8 mouse cellular contexts compared by ENCODE assay signal in genomic region chr5:138994786-138995720, GRCm38 (mm10). TPM values are rescaled to one million over a fixed set of nuclear protein-coding genes. Genes with fewer than 3 reads are reported as not detected.
A peak's percentile ranks its signal among the peaks of the same experiment; 100 is the strongest.
DNase-seq lines count a peak whose midpoint lies in the region; ATAC-seq lines count a peak whose summit lies in the region.

No protein-coding gene starts in this region.

- no peaks in the 10 kb centered on the region for H3K36me3 ChIP-seq in hindbrain, embryonic 12.5 days

- peak; percentile 83 for DNase-seq in NIH3T3 (ENCODE audit: low read depth)
- DNase-seq in cerebellum, adult 8-10 months: peak; percentile 60
- DNase-seq in frontal cortex, postnatal 25 days (ENCODE audit: low spot score in 2 of 2): peak; percentile 49 to 53
- peak; percentile 58 to 74 for DNase-seq in layer of hippocampus, postnatal 25 days (ENCODE audit: extremely low spot score in 1 of 2, low spot score in 1 of 2)
- peak; percentile 81 for DNase-seq in lung, postnatal 14 days
- DNase-seq in right cerebral cortex, adult 18-20 months: peak; percentile 83

- H3K4me2 ChIP-seq in hindbrain, embryonic 12.5 days (replicated peaks): peak overlapping the region; percentile 97

- peak overlapping the region; percentile 54 for H3K4me3 ChIP-seq in hindbrain, embryonic 12.5 days

- peak overlapping the region; percentile 80 for H3K27ac ChIP-seq in hindbrain, embryonic 12.5 days

- WGBS in hindbrain, embryonic 12.5 days: under 1% methylated on average over 90 of the region's 127 CpGs

- H3K4me1 ChIP-seq in hindbrain, embryonic 12.5 days: peaks cover 60% of the 10 kb centered on the region

- peak overlapping the region; percentile 80 for H3K9ac ChIP-seq in hindbrain, embryonic 12.5 days

- ATAC-seq in hindbrain, embryonic 12.5 days (ENCODE audit: low FRiP score): peak; percentile 46
- no peak for ATAC-seq in monocyte, adult 5-6 weeks (replicated peaks; ENCODE audit: insufficient number of reproducible peaks, low FRiP score, low TSS enrichment, poor library complexity, severe bottlenecking)

- H3K27me3 ChIP-seq in hindbrain, embryonic 12.5 days: peaks cover 86% of the 10 kb centered on the region

- H3K9me3 ChIP-seq in hindbrain, embryonic 12.5 days (replicated peaks): no peaks in the 10 kb centered on the region

RNA-seq across cellular contexts. Expression of gene Pdgfa, which starts 2.1 kb away (rescaled TPM):
- polyA plus RNA-seq in hindbrain, embryonic 12.5 days (2016; fragmentation: Nextera tagmentation; extraction: Ambion mirVana): 11.2 and 13.4 TPM in 2 replicates
- total RNA-seq in layer of hippocampus, postnatal 25 days (2021): 10 to 100 TPM; 42.3 to 45.8 TPM
- total RNA-seq in monocyte, adult 5-6 weeks (2017): 1.1 to 1.7 TPM in 2 of 3 replicates, not detected in the other

Comparison
In these comparisons a context has a peak if more than half of its experiments do, and no peak if none do; other contexts are left out.
1. RNA of gene Pdgfa, which starts 2.1 kb away (total RNA-seq): 42.3 to 45.8 TPM in layer of hippocampus, postnatal 25 days; 1.1 to 1.7 TPM in monocyte, adult 5-6 weeks; every median in the first group is over 10 times any median in the second.
2. Peak in every context shown above with its lines, with median percentiles within 50 percentile points of each other: DNase-seq.